Mouse (Mus musculus) liver, embryonic 13.5 days (tissue): ENCODE measurements around the gene Rsad1. TPM values are rescaled to one million over a fixed set of nuclear protein-coding genes. Genes with fewer than 3 reads are reported as not detected.
A peak's percentile ranks its signal among the peaks of the same experiment; 100 is the strongest.

Experiments used
- ATAC-seq: fragments of 200-750 bp; cut with Nextera tagmentation; 2 replicates; pipeline ENCODE4 v1.8.0; 2017; ENCODE audit warnings: low read depth, mild to moderate bottlenecking, moderate number of reproducible peaks, moderate library complexity
- DNase-seq: peaks from one replicate; pipeline ENCODE4 v3.0.0; 2022
- H3K27ac ChIP-seq: fragments of 300-500 bp; sonication (generic); 2 replicates; pipeline ENCODE4 v1.5.1; 2015; ENCODE audit warnings: moderate library complexity, mild to moderate bottlenecking, inconsistent platforms
- H3K27me3 ChIP-seq: fragments of 300-500 bp; sonication (generic); 2 replicates; pipeline ENCODE4 v1.6.1; 2015; ENCODE audit warnings: mild to moderate bottlenecking, inconsistent platforms
- H3K36me3 ChIP-seq: fragments of 300-500 bp; sonication (generic); 2 replicates; pipeline ENCODE4 v1.6.1; 2015; ENCODE audit warnings: mild to moderate bottlenecking, inconsistent platforms
- H3K4me1 ChIP-seq: fragments of 300-500 bp; sonication (generic); replicated peaks from 2 replicates; pipeline ENCODE4 v1.6.1; 2015; ENCODE audit warnings: inconsistent platforms
- H3K4me2 ChIP-seq: fragments of 300-500 bp; sonication (generic); 2 replicates; pipeline ENCODE4 v1.6.1; 2015; ENCODE audit warnings: inconsistent platforms, mild to moderate bottlenecking, moderate library complexity
- H3K4me3 ChIP-seq: fragments of 300-500 bp; sonication (generic); replicated peaks from 2 replicates; pipeline ENCODE4 v1.5.1; 2015; ENCODE audit warnings: mild to moderate bottlenecking, inconsistent platforms
- H3K9ac ChIP-seq: fragments of 300-500 bp; sonication (generic); 2 replicates; pipeline ENCODE4 v1.6.1; 2015; ENCODE audit warnings: mild to moderate bottlenecking, inconsistent platforms
- H3K9me3 ChIP-seq: fragments of 300-500 bp; sonication (generic); replicated peaks from 2 replicates; pipeline ENCODE4 v1.6.1; 2016; ENCODE audit warnings: inconsistent platforms
- WGBS: fragments of 180-500 bp; shearing (Covaris S2); methylation state at CpG from one replicate; pipeline ENCODE4 v1.1.7; 2015; ENCODE audit not compliant: insufficient replicate concordance; 5-methylcytosine and 5-hydroxymethylcytosine counted together
- polyA plus RNA-seq: library from polyadenylated mRNA; unstranded; fragments of >200 nt; fragmentation: Nextera tagmentation; extraction: Ambion mirVana; gene quantifications from 2 replicates; pipeline ENCODE4 v1.2.1, GENCODE M21; 2015

The Rsad1 gene
- polyA plus RNA-seq, 1 experiment from 2014 or later, result 1.6 TPM

DNA sequence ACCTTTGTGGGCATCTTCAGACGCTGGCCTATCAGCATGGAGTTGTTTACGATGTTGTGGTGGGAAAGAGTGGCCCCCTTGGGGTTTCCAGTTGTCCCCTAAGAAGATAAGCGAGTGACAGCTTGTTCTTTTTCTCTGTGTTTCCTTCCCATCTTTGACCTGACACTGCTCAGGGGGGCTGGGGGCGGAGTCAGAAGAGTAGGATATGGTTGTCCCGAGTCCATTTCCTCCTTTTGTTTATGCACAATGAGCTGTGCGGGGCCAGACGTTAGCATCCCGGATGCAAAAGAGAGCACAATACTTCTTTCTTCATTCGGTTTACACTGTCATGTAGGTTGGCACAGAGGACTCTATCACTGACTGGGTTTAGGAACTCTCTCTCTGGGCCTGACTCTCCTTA, 21.6 kb upstream of the Rsad1 start:
- H3K9me3 ChIP-seq, result no peaks in the 10 kb centered on the region
- peak; percentile 25; the same call in 1 of the 2 replicates for ATAC-seq
- peak overlapping the region; percentile 18; the same call in 1 of the 2 replicates for H3K27ac ChIP-seq
- H3K36me3 ChIP-seq, result 0 out of 2 replicates have a peak, but pooled peaks cover 5% of the 10 kb centered on the region
- WGBS, result 23% methylated on average over 9 of the region's 9 CpGs
- H3K4me1 ChIP-seq, result peaks cover 3% of the 10 kb centered on the region
- peaks cover 5% of the 10 kb centered on the region for H3K27me3 ChIP-seq
- no peak for DNase-seq
- H3K4me3 ChIP-seq, result no peak overlapping the region
- H3K4me2 ChIP-seq, result no peak overlapping the region
- H3K9ac ChIP-seq, result no peak overlapping the region

DNA sequence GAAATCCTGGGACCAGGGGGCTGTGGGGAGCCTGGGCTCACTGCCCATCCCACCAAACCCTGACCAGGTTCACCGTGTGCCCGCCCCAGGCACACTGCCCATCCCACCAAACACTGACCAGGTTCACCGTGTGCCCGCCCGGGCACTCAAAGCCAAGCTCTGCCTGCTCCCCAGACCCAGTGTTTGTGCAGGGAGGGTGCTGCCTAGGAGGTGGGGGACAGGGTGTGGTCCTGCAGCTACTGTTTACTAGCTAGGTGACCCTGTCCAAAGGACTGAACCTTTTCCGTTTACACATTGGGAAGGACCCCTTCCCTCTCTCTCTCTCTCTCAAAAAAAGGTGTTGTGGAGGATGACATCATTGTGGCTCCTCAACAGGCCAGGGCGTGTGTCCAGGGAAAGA, 18.3 kb upstream of the Rsad1 start:
- Histone ChIP-seq H3K27ac (no peak overlapping the region), H3K27me3 (peaks cover 28% of the 10 kb centered on the region), H3K9ac (no peak overlapping the region), H3K9me3 (no peaks in the 10 kb centered on the region), H3K4me1 (peaks cover 19% of the 10 kb centered on the region), H3K4me2 (no peak overlapping the region), H3K36me3 (0 out of 2 replicates have a peak, but pooled peaks cover 5% of the 10 kb centered on the region), H3K4me3 (no peak overlapping the region)
- ATAC-seq (no peak), DNase-seq (no peak)
- WGBS, result 60% methylated on average over 7 of the region's 7 CpGs

DNA sequence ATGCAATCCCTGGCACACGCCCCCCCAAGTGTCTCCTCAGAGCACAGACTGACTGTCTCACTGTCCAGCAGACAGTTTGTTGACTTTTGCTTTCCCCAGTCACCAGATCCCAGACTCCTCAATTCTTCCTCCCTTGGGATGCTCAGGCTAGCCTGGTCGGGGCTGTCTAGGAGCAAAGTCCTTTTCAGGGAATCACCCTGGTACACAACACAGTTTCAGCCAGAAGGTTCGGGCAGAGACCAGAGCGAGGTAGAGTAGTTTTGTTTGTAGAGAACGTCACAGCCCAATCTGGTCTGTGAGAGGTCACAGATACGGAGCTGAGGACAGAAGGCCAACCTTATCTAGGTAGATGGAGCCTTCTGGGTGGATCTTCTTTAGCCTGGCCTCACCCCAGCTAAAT, 17.5 kb upstream of the Rsad1 start:
- 39% methylated on average over 6 of the region's 6 CpGs for WGBS
- Histone ChIP-seq H3K4me1 (peaks cover 19% of the 10 kb centered on the region), H3K9ac (no peak overlapping the region), H3K36me3 (0 out of 2 replicates have a peak, but pooled peaks cover 5% of the 10 kb centered on the region), H3K27me3 (peaks cover 28% of the 10 kb centered on the region), H3K4me2 (no peak overlapping the region), H3K4me3 (no peak overlapping the region), H3K9me3 (no peaks in the 10 kb centered on the region), H3K27ac (no peak overlapping the region)
- ATAC-seq (peak; percentile 28), DNase-seq (no peak)

DNA sequence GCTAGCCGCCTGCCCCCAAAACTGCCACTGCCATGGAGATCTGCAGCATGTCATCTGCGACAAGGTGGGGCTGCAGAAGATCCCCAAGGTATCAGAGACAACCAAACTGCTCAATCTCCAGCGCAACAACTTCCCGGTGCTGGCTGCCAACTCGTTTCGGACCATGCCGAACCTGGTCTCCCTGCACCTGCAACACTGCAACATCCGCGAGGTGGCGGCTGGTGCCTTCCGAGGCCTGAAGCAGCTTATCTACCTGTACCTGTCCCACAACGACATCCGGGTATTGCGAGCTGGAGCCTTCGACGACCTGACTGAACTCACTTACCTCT, 16.1 kb upstream of the Rsad1 start:
- WGBS, result 13% methylated on average over 16 of the region's 16 CpGs
- Histone ChIP-seq H3K4me3 (peak overlapping the region; percentile 28; the same call in 1 of the 2 replicates), H3K27ac (no peak overlapping the region), H3K36me3 (0 out of 2 replicates have a peak, but pooled peaks cover 5% of the 10 kb centered on the region), H3K4me1 (peaks cover 19% of the 10 kb centered on the region), H3K27me3 (peaks cover 28% of the 10 kb centered on the region), H3K9ac (no peak overlapping the region), H3K9me3 (no peaks in the 10 kb centered on the region), H3K4me2 (peak overlapping the region; percentile 57)
- no peak for ATAC-seq
- DNase-seq, result no peak

DNA sequence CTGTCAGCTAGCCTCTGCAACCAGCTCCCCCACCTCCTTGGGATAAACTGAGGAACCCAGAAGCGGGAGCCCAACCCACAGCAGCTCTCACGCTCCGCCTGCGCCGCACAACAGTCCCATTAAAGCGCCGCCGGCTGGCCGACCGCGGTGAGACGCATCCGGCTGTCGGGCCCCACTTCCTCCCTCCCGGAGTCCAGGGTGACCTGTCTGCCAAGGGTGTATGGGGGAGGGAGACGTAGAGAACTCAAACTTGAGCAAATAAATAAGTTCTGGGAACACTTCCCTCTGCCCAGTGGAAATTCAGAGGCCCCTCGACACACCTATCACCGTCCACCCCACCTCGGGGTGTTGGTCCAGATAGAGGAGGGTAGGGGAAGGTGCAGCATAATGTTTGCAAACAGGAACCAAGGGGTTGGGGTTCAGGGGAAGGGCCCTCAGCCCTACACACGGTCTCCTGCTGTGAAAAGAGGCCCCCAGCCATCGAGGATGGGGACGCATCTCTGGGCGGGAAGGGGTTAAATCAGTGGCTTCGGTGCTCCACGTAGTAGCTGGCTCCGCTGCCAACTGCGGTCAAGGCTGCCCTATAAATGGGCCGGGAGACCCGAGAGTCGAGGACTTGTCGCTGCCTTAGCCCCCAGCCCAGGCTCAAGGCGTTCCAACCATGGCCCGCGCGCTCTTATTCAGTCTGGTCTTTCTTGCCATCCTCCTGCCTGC, 15.5 kb upstream of the Rsad1 start, which contains the start of gene Chad:
Chad (plus strand) TSS at position 611 of the 714 bp plus-strand sequence.
- Histone ChIP-seq H3K9me3 (no peaks in the 10 kb centered on the region), H3K4me1 (peaks cover 19% of the 10 kb centered on the region), H3K4me3 (peak within 1 kb of the TSS; percentile 28), H3K27ac (no peak within 1 kb of the TSS), H3K36me3 (0 out of 2 replicates have a peak, but pooled peaks cover 5% of the 10 kb centered on the region), H3K27me3 (peaks cover 28% of the 10 kb centered on the region), H3K4me2 (peak within 1 kb of the TSS; percentile 57), H3K9ac (peak within 1 kb of the TSS; percentile 13)
- WGBS, result 4% methylated on average over 35 of the region's 35 CpGs
- ATAC-seq, result peak; percentile 21; the same call in 1 of the 2 replicates
- DNase-seq, result no peak

DNA sequence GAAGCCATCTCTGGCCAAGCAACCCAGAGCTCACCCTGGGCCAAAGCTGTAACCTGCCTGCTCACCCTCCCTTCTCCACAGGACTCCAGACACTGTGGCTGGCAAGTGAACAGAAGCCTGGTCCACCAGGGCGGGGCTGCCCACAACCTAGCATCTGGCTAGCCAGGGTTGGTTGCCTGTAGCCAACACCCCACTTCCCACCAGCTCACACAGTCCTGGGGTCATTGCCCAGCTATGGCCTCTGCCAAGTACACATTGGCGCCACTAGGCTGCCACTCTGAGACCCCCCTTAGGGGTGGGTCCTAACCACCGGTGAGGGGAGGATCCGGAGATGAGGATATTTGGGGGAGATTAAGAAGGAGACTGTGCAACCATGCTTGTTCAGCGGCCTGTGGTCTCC, 14.8 kb upstream of the Rsad1 start:
- WGBS, result 30% methylated on average over 5 of the region's 5 CpGs
- Histone ChIP-seq H3K9me3 (no peaks in the 10 kb centered on the region), H3K4me1 (peaks cover 19% of the 10 kb centered on the region), H3K9ac (0 out of 2 replicates have a peak overlapping the region, but pooled peaks have one; percentile 13), H3K27ac (no peak overlapping the region), H3K36me3 (no peaks in the 10 kb centered on the region), H3K4me2 (peak overlapping the region; percentile 57), H3K27me3 (peaks cover 28% of the 10 kb centered on the region), H3K4me3 (no peak overlapping the region)
- ATAC-seq (no peak), DNase-seq (no peak)

DNA sequence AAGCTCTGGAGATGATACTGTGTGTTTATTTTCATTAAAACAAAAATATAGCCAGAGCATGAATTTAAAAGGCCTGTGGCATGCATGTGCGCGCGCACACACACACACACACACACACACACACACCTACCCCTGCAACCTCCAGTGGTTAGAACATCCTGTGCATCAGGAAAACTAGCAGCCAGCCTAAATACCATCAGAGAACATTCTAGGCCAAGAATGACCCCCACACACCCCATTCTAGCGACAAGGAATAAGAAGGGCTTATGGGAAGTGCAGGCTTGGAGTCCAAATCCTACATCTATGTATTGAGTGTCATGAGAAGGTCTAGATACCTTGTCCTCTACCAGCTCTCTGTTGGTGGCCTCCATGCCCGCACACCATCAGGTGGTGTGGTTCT, 14.3 kb upstream of the Rsad1 start:
- no peak overlapping the region for H3K4me3 ChIP-seq
- H3K27me3 ChIP-seq, result peaks cover 28% of the 10 kb centered on the region
- no peaks in the 10 kb centered on the region for H3K36me3 ChIP-seq
- H3K4me1 ChIP-seq, result peaks cover 19% of the 10 kb centered on the region
- H3K9me3 ChIP-seq, result no peaks in the 10 kb centered on the region
- no peak for ATAC-seq
- H3K4me2 ChIP-seq, result no peak overlapping the region
- no peak for DNase-seq
- 75% methylated on average over 5 of the region's 5 CpGs for WGBS
- no peak overlapping the region for H3K27ac ChIP-seq
- no peak overlapping the region for H3K9ac ChIP-seq

DNA sequence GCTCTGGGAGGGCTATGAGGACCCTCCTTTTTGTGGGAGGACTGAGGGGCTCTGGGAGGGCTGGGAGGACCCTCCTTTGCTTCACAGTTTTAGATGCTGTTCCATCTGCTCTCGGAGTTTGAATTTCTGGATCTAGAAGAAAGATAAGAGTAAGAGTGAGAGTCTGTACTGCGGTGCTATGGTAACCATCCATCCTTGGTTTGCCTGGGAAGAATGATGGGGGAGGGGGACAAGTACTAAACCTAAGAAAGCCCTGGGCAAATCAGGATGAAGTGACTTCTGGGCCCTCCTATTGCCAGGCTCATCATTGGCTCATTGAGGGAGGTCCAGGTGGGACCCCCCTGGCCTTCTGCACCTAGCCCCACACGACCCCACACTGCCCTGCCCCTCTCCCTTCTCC, 9.2 kb upstream of the Rsad1 start:
- H3K9ac ChIP-seq, result no peak overlapping the region
- no peaks in the 10 kb centered on the region for H3K9me3 ChIP-seq
- no peak for ATAC-seq
- 56% methylated on average over 3 of the region's 3 CpGs for WGBS
- DNase-seq, result no peak
- H3K27ac ChIP-seq, result no peak overlapping the region
- H3K4me2 ChIP-seq, result no peak overlapping the region
- H3K27me3 ChIP-seq, result no peaks in the 10 kb centered on the region
- H3K36me3 ChIP-seq, result no peaks in the 10 kb centered on the region
- no peaks in the 10 kb centered on the region for H3K4me1 ChIP-seq
- no peak overlapping the region for H3K4me3 ChIP-seq

DNA sequence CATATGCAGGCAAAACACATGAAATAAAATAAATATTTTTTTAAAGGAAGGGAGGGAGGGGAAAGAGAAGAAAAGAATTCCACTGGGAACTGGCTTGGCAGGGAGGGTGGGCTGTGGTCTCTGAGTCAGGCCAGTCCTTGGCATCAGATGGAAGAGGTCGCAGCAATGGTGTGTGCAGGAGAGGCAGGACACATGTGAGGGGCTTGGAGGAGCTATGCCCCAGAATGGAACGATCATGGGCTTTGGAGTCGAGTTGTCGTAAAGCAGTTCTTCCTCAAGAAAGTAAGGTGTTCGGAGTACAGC, 1.3 kb upstream of the Rsad1 start:
- H3K27me3 ChIP-seq, result no peaks in the 10 kb centered on the region
- H3K36me3 ChIP-seq, result no peaks in the 10 kb centered on the region
- H3K9ac ChIP-seq, result no peak overlapping the region
- DNase-seq (no peak), ATAC-seq (no peak)
- no peak overlapping the region for H3K4me2 ChIP-seq
- peaks cover 18% of the 10 kb centered on the region for H3K4me1 ChIP-seq
- WGBS, result 58% methylated on average over 5 of the region's 5 CpGs
- no peaks in the 10 kb centered on the region for H3K9me3 ChIP-seq
- no peak overlapping the region for H3K4me3 ChIP-seq
- no peak overlapping the region for H3K27ac ChIP-seq

DNA sequence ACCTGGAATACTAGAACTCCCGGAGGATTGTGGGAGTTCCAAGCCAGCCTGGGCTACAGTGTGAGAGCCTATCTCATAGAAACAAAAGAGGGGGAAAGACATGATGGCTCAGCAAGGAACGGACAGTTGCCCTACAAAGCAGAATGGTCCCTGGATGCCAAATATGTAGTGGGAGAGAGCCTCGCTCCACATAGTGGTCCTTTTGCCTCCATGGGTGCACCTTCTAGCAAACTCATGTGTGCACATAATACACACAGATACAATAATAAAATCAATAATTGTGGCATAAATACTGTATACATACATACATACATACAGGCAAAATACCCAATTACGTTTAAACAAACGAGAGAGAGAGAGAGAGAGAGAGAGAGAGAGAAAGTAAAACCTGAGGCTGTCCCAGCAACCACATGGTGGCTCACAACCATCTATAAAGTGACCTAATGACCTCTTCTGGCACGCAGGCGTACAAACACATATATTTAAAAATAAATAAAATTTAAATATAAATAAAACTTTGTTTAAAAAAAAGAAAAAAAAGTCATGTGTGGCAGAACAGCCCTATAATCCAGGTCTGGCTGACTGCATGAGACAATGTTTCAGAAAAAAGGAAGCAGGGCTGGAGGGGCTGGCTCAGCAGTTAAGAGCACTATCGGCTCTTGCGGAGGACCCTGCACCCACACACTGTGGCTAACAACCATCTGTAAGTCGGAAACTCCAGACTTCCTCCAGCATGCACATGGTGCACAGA, 811 bp upstream of the Rsad1 start:
- 0 out of 2 replicates have a peak overlapping the region, but pooled peaks have one; percentile 71 for H3K4me3 ChIP-seq
- H3K27ac ChIP-seq, result no peak overlapping the region
- peak overlapping the region; percentile 83 for H3K4me2 ChIP-seq

DNA sequence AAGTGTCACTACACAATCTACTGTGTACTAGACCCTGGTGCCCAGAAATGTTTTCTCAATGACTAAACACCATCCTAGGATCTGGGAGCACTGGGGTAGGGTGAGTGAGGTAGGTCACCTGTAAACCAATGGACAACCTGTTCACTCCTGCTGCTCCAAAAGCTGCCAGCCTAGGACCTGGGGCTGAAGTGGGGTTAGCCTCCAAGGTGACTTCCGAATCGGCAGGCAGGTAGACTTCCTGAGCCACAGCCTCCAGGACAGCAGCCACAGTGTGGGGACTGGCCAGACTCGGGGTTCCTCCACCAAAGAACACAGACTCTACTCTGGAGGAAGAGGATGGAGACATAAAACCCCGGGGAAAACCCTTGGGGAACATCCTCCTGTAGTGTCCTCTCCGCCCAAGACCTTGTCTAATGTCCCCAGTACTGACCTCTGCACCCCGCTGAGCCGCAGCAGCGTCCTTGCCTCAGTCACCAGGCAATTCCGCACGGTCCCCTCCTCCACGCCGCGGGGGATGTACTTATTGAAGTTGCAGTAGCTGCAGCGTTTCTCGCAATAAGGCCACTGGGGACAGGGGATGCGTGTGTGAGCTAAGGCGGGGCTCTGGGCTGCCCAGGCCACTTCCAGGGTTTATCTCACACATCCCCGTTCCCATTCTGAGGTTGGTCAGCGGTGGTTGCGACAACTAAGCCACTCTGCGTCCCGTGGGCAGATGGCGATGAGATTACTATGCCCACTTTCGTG, 842 bp downstream of the Rsad1 start:
- 9% methylated on average over 24 of the region's 24 CpGs for WGBS
- peaks cover 18% of the 10 kb centered on the region for H3K4me1 ChIP-seq
- peak overlapping the region; percentile 74 for H3K9ac ChIP-seq
- peak overlapping the region; percentile 83 for H3K4me2 ChIP-seq
- no peaks in the 10 kb centered on the region for H3K36me3 ChIP-seq
- H3K27ac ChIP-seq, result no peak overlapping the region
- peak overlapping the region; percentile 71 for H3K4me3 ChIP-seq
- DNase-seq, result no peak
- no peaks in the 10 kb centered on the region for H3K27me3 ChIP-seq
- peak; percentile 21 for ATAC-seq
- H3K9me3 ChIP-seq, result no peaks in the 10 kb centered on the region

More for the DNA sequence above, 811 bp upstream of the Rsad1 start:
- Histone ChIP-seq H3K36me3 (no peaks in the 10 kb centered on the region), H3K9me3 (no peaks in the 10 kb centered on the region), H3K27me3 (no peaks in the 10 kb centered on the region), H3K9ac (no peak overlapping the region), H3K4me1 (peaks cover 18% of the 10 kb centered on the region)
- no peak for ATAC-seq
- 35% methylated on average over 10 of the region's 10 CpGs for WGBS
- DNase-seq, result no peak
